Mouse (Mus musculus) MEL (cell line): ENCODE measurements around the gene Rhoq. TPM values are rescaled to one million over a fixed set of nuclear protein-coding genes. Genes with fewer than 3 reads are reported as not detected.

Source experiments
- DNase-seq: peaks from one replicate; pipeline ENCODE4 v3.0.0; 2011; ENCODE audit warnings: low read depth, low spot score
- H3K27ac ChIP-seq: 2 replicates; pipeline ENCODE4 v1.5.1; 2012; ENCODE audit warnings: low read depth, mild to moderate bottlenecking, control low read depth, low read length, moderate library complexity; ENCODE audit not compliant: control insufficient read depth
- H3K27me3 ChIP-seq, 2 experiments: fragments of 150-350 bp in 1 of 2; sonication (generic) in 1 of 2; 2 replicates each; pipeline ENCODE4 v1.6.1; 2012; ENCODE audit warnings: low read length in 2 of 2, mild to moderate bottlenecking in 2 of 2, improper control_type of control experiment in 1 of 2, moderate library complexity in 1 of 2; ENCODE audit not compliant: insufficient read depth in 2 of 2, control insufficient read depth in 1 of 2
- H3K36me3 ChIP-seq, 2 experiments: 2 replicates each; pipeline ENCODE4 v1.6.1; 2012 to 2014; ENCODE audit warnings: low read length in 2 of 2, improper control_type of control experiment in 1 of 2, inconsistent platforms in 1 of 2, mild to moderate bottlenecking in 1 of 2; ENCODE audit not compliant: insufficient read depth in 2 of 2, control insufficient read depth in 1 of 2
- H3K4me1 ChIP-seq, 2 experiments: fragments of 150-350 bp in 1 of 2; sonication (generic) in 1 of 2; 2 replicates each; pipeline ENCODE4 v1.6.1; 2012; ENCODE audit warnings: low read length in 2 of 2, improper control_type of control experiment in 1 of 2, mild to moderate bottlenecking in 1 of 2; ENCODE audit not compliant: insufficient read depth in 2 of 2, control insufficient read depth in 1 of 2
- H3K4me3 ChIP-seq, 2 experiments: fragments of 150-350 bp in 1 of 2; sonication (generic) in 1 of 2; 2 replicates each; pipeline ENCODE4 v1.5.1; 2012; ENCODE audit warnings: low read depth in 2 of 2, low read length in 2 of 2, mild to moderate bottlenecking in 2 of 2, moderate library complexity in 2 of 2, control low read depth in 1 of 2, improper control_type of control experiment in 1 of 2; ENCODE audit not compliant: control insufficient read depth in 1 of 2, insufficient read depth in 1 of 2
- H3K79me2 ChIP-seq: 2 replicates; pipeline ENCODE4 v1.6.1; 2012; ENCODE audit warnings: mild to moderate bottlenecking, low read length, moderate library complexity; ENCODE audit not compliant: control insufficient read depth, poor library complexity, insufficient read depth
- H3K9ac ChIP-seq: 2 replicates; pipeline ENCODE4 v1.6.1; 2012; ENCODE audit warnings: low read depth, mild to moderate bottlenecking, control low read depth, low read length, moderate library complexity; ENCODE audit not compliant: control insufficient read depth, poor library complexity, severe bottlenecking
- H3K9me3 ChIP-seq: fragments of 150-350 bp; sonication (generic); replicated peaks from 2 replicates; pipeline ENCODE4 v1.6.1; 2012; ENCODE audit warnings: mild to moderate bottlenecking, low read length, improper control_type of control experiment, moderate library complexity; ENCODE audit not compliant: insufficient read depth
- BHLHE40 ChIP-seq: IDR thresholded peaks from 2 replicates; pipeline ENCODE4 v1.6.1; 2012; ENCODE audit warnings: low read depth, mild to moderate bottlenecking, inconsistent platforms, low read length, improper control_type of control experiment, borderline replicate concordance
- CHD1 ChIP-seq: IDR thresholded peaks from 2 replicates; pipeline ENCODE4 v1.6.1; 2012; ENCODE audit warnings: low read depth, mild to moderate bottlenecking, inconsistent platforms, low read length, improper control_type of control experiment
- ETS1 ChIP-seq: IDR thresholded peaks from 2 replicates; pipeline ENCODE4 v1.6.1; 2012; ENCODE audit warnings: low read depth, mild to moderate bottlenecking, inconsistent platforms, low read length, improper control_type of control experiment, moderate library complexity
- HCFC1 ChIP-seq: IDR thresholded peaks from 2 replicates; pipeline ENCODE4 v1.6.1; 2012; ENCODE audit warnings: low read depth, mild to moderate bottlenecking, inconsistent platforms, low read length, improper control_type of control experiment, moderate library complexity
- JUND ChIP-seq: IDR thresholded peaks from 2 replicates; pipeline ENCODE4 v1.6.1; 2011; ENCODE audit warnings: low read depth, mild to moderate bottlenecking, improper control_type of control experiment, low read length
- MAX ChIP-seq: IDR thresholded peaks from 2 replicates; pipeline ENCODE4 v1.6.1; 2011; ENCODE audit warnings: low read length, improper control_type of control experiment
- MEF2A ChIP-seq: IDR thresholded peaks from 2 replicates; pipeline ENCODE4 v1.6.1; 2014; ENCODE audit warnings: low read depth, mild to moderate bottlenecking, inconsistent platforms, low read length, improper control_type of control experiment; ENCODE audit not compliant: poor library complexity, insufficient replicate concordance, severe bottlenecking; ENCODE audit errors: extremely low read depth
- MXI1 ChIP-seq: IDR thresholded peaks from 2 replicates; pipeline ENCODE4 v1.6.1; 2011; ENCODE audit warnings: mild to moderate bottlenecking, low read depth, low read length, improper control_type of control experiment
- MYB ChIP-seq: IDR thresholded peaks from 2 replicates; pipeline ENCODE4 v1.6.1; 2011; ENCODE audit warnings: mild to moderate bottlenecking, low read depth, low read length, improper control_type of control experiment
- POLR2A ChIP-seq, 2 experiments: IDR thresholded peaks; 2 replicates each; pipeline ENCODE4 v1.6.1; 2011 to 2012; ENCODE audit warnings: low read length in 2 of 2, mild to moderate bottlenecking in 2 of 2, control low read depth in 1 of 2, improper control_type of control experiment in 1 of 2, low read depth in 1 of 2, moderate library complexity in 1 of 2; ENCODE audit not compliant: control insufficient read depth in 1 of 2, insufficient read depth in 1 of 2, poor library complexity in 1 of 2
- POLR2AphosphoS2 ChIP-seq: IDR thresholded peaks from 2 replicates; pipeline ENCODE4 v1.6.1; 2011; ENCODE audit warnings: low read length, improper control_type of control experiment
- POLR2AphosphoS5 ChIP-seq: IDR thresholded peaks from 2 replicates; pipeline ENCODE4 v1.6.1; 2012; ENCODE audit warnings: low read depth, borderline replicate concordance, mild to moderate bottlenecking, inconsistent platforms, low read length, moderate library complexity, mixed read lengths
- RCOR1 ChIP-seq: IDR thresholded peaks from 2 replicates; pipeline ENCODE4 v1.6.1; 2012; ENCODE audit warnings: low read depth, mild to moderate bottlenecking, inconsistent platforms, low read length, improper control_type of control experiment
- TAL1 ChIP-seq: IDR thresholded peaks from 2 replicates; pipeline ENCODE4 v1.6.1; 2012; ENCODE audit warnings: mild to moderate bottlenecking, inconsistent platforms, low read length, moderate library complexity, mixed read lengths
- TBP ChIP-seq: IDR thresholded peaks from 2 replicates; pipeline ENCODE4 v1.8.0; 2011; ENCODE audit warnings: low read depth, low read length, improper control_type of control experiment
- TCF12 ChIP-seq: IDR thresholded peaks from 2 replicates; pipeline ENCODE4 v1.6.1; 2014; ENCODE audit warnings: low read depth, mild to moderate bottlenecking, inconsistent platforms, low read length, improper control_type of control experiment, moderate library complexity
- UBTF ChIP-seq: IDR thresholded peaks from 2 replicates; pipeline ENCODE4 v1.6.1; 2012; ENCODE audit warnings: low read depth, mild to moderate bottlenecking, inconsistent platforms, low read length, improper control_type of control experiment, moderate library complexity, borderline replicate concordance; ENCODE audit not compliant: insufficient read depth
- ZC3H11A ChIP-seq: IDR thresholded peaks from 2 replicates; pipeline ENCODE4 v1.6.1; 2012; ENCODE audit warnings: low read depth, mild to moderate bottlenecking, inconsistent platforms, low read length, improper control_type of control experiment
- polyA plus RNA-seq, 2 experiments: library from polyadenylated mRNA; stranded (reverse) in 1 of 2; unstranded in 1 of 2; fragments of >175 nt in 1 of 2; fragments of >200 nt in 1 of 2; gene quantifications; 2 replicates each; pipeline versions ENCODE4 v1.2.1 to v1.2.4; 2012; ENCODE audit warnings: low replicate concordance in 2 of 2, low read depth in 1 of 2; ENCODE audit not compliant: insufficient read length in 2 of 2, insufficient read depth in 1 of 2, missing spikeins in 1 of 2
- total RNA-seq: library from RNA; depleted of rRNA; stranded (reverse); fragments of 300-350 nt; gene quantifications from 2 replicates; pipeline ENCODE4 v1.2.3, GENCODE M21; 2012

Rhoq gene
- total and polyA plus RNA-seq, 3 experiments: 3.1 to 34.9 (median 9.4) TPM

- TF ChIP-seq MYB (peak; percentile 78), CHD1 (no peak), POLR2AphosphoS5 (no peak), BHLHE40 (no peak), ZC3H11A (no peak), MAX (no peak), POLR2A (IDR thresholded peaks at IDR 0.05; ENCODE audit: control insufficient read depth in 1 of 2, insufficient read depth in 1 of 2, low read depth in 1 of 2, low read length in 2 of 2, poor library complexity in 1 of 2) (no peak), RCOR1 (no peak), POLR2AphosphoS2 (no peak), MEF2A (no peak)
Observed at GRCm38 (mm10) chr17:86926836-86927235, 36.0 kb upstream of the Rhoq start (continued).

- peak overlapping the region; percentile 9; the same call in 1 of the 2 replicates for H3K27ac ChIP-seq
- H3K27me3 ChIP-seq: no peaks in the 10 kb centered on the region
- no peaks in the 10 kb centered on the region for H3K9me3 ChIP-seq
- H3K79me2 ChIP-seq: no peaks in the 10 kb centered on the region
- H3K4me1 ChIP-seq: peaks cover 2 to 13% of the 10 kb centered on the region in 2 experiments
- H3K36me3 ChIP-seq: peaks cover 0 to 11% of the 10 kb centered on the region in 2 experiments; a peak in 2 of 4 replicates
- TF ChIP-seq JUND (no peak), UBTF (no peak), HCFC1 (no peak), TAL1 (no peak), TCF12 (no peak), RCOR1 (no peak)
- TF ChIP-seq, all 39 proteins: peak for 0
- Histone ChIP-seq H3K4me3 (no peak overlapping the region), H3K9ac (no peak overlapping the region)
- DNase-seq: peak; percentile 30
Observed at GRCm38 (mm10) chr17:86929355-86929754, 33.5 kb upstream of the Rhoq start.

DNA sequence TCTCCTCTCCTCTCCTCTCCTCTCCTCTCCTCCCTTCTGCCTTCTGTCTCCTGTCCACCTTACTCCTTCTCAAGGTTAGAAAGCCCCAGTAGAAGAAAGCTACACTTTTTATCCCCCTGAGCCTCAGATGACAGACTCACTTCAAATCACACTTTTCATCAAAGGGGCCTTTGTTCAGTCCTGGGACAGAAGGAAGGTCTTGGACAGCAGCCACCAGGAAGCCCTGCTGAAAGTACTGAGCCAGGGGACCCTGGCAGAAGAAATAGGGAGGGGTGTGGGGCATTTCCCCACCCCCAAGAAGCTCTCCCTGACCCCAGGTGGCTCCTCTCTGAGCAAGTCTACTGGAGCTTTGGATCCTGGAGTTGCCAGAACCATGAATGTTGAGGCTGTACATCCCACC, 32.9 kb upstream of the Rhoq start:
- Histone ChIP-seq H3K27ac (no peak overlapping the region), H3K4me1 (peaks cover 2 to 13% of the 10 kb centered on the region in 2 experiments), H3K79me2 (no peaks in the 10 kb centered on the region), H3K36me3 (peaks cover 0 to 11% of the 10 kb centered on the region in 2 experiments; a peak in 2 of 4 replicates), H3K9ac (no peak overlapping the region), H3K9me3 (no peaks in the 10 kb centered on the region), H3K27me3 (no peaks in the 10 kb centered on the region), H3K4me3 (no peak overlapping the region)
- no peak for DNase-seq
- TF ChIP-seq MXI1 (no peak), BHLHE40 (no peak), JUND (no peak), MAX (no peak), TBP (no peak), HCFC1 (no peak), ETS1 (no peak), CHD1 (no peak)
